Mouse (Mus musculus): ENCODE data around the gene Ceacam12. TPM values are rescaled to one million over a fixed set of nuclear protein-coding genes. Genes with fewer than 3 reads are reported as not detected.
"Not testable (repeated sequence)": the region's sequence is repeated elsewhere in the genome, so short reads cannot be mapped to it uniquely, and the experiment has no call there.

Gene Ceacam12
- polyA plus RNA-seq (2015; fragmentation: Nextera tagmentation; extraction: Ambion mirVana): not detected in 2 replicates

GRCm38 (mm10) chr7:18065629-18066028, at the start of gene Ceacam12:
TSS of gene Ceacam12 (plus strand) at chr7:18065929.
- Histone ChIP-seq H3K4me2 (no peak within 1 kb of the TSS), H3K9me3 (replicated peaks) (peaks cover 30% of the 10 kb centered on the region), H3K4me1 (replicated peaks) (no peaks in the 10 kb centered on the region), H3K4me3 (no peak within 1 kb of the TSS), H3K9ac (no peak within 1 kb of the TSS), H3K27ac (no peak within 1 kb of the TSS), H3K27me3 (no peaks in the 10 kb centered on the region), H3K36me3 (no peaks in the 10 kb centered on the region)
- ATAC-seq (replicated peaks; ENCODE audit: insufficient number of reproducible peaks, insufficient read depth, low FRiP score, low read depth): no peak
- 63% methylated on average over 1 of the region's 1 CpGs for WGBS

GRCm38 (mm10) chr7:18073821-18074220, 8.1 kb downstream of the Ceacam12 start:
- not testable (repeated sequence) for H3K27ac ChIP-seq; H3K9ac ChIP-seq; H3K36me3 ChIP-seq; H3K4me2 ChIP-seq; H3K4me3 ChIP-seq; H3K4me1 ChIP-seq (replicated peaks); ATAC-seq (replicated peaks; ENCODE audit: insufficient number of reproducible peaks, insufficient read depth, low FRiP score, low read depth); H3K27me3 ChIP-seq
- WGBS: 66% methylated on average over 1 of the region's 1 CpGs
- H3K9me3 ChIP-seq (replicated peaks): 0 out of 2 replicates have a peak, but pooled peaks cover 13% of the 10 kb centered on the region

GRCm38 (mm10) chr7:18100785-18101184, 35.1 kb downstream of the Ceacam12 start:
- no peak overlapping the region for H3K27ac ChIP-seq
- no peak overlapping the region for H3K9ac ChIP-seq
- no peak overlapping the region for H3K4me2 ChIP-seq
- no peaks in the 10 kb centered on the region for H3K36me3 ChIP-seq
- WGBS: 29% methylated on average over 2 of the region's 2 CpGs
- no peak for ATAC-seq (replicated peaks; ENCODE audit: insufficient number of reproducible peaks, insufficient read depth, low FRiP score, low read depth)
- H3K27me3 ChIP-seq: no peaks in the 10 kb centered on the region
- no peaks in the 10 kb centered on the region for H3K4me1 ChIP-seq (replicated peaks)
- H3K9me3 ChIP-seq (replicated peaks): no peaks in the 10 kb centered on the region; the same call in 1 of the 2 replicates
- no peak overlapping the region for H3K4me3 ChIP-seq

Small RNA genes within 50 kb of the gene (microRNA-seq; reads per million reads assigned to microRNA genes)
- not detected for gene Gm22414

Other genes starting within 250 kb of the Ceacam12 start
- gene Gm5155, start 194.2 kb upstream of the Ceacam12 start, polyA plus RNA-seq (2015; fragmentation: Nextera tagmentation; extraction: Ambion mirVana): not detected in 2 replicates
- not detected in 2 replicates for gene Ceacam11, start 93.8 kb upstream of the Ceacam12 start, polyA plus RNA-seq (2015; fragmentation: Nextera tagmentation; extraction: Ambion mirVana)
- gene Ceacam13, start 56.0 kb upstream of the Ceacam12 start, polyA plus RNA-seq (2015; fragmentation: Nextera tagmentation; extraction: Ambion mirVana): not detected in 2 replicates
- not detected in 2 replicates for gene Igfl3, start 110.6 kb downstream of the Ceacam12 start, polyA plus RNA-seq (2015; fragmentation: Nextera tagmentation; extraction: Ambion mirVana)
- not detected in 2 replicates for gene Mill1, start 179.4 kb downstream of the Ceacam12 start, polyA plus RNA-seq (2015; fragmentation: Nextera tagmentation; extraction: Ambion mirVana)

All from heart, embryonic 15.5 days (tissue).